Mouse (Mus musculus) cerebellum, adult 11-12 months (tissue): ENCODE measurements around the gene F12.
"Not testable (repeated sequence)": the region's sequence is repeated elsewhere in the genome, so short reads cannot be mapped to it uniquely, and the experiment has no call there.

Experiments
- DNase-seq: peaks from one replicate; pipeline ENCODE4 v3.0.0; 2022

Gene F12

GRCm38 (mm10) chr13:55449679-55450441, 23.3 kb upstream of the F12 start:
- DNase-seq = no peak

GRCm38 (mm10) chr13:55449205-55449604, 22.6 kb upstream of the F12 start:
- DNase-seq = no peak

- no peak for DNase-seq
Measured at GRCm38 (mm10) chr13:55448131-55448530, 21.5 kb upstream of the F12 start.

- no peak for DNase-seq
Measured at GRCm38 (mm10) chr13:55447543-55447943, 20.9 kb upstream of the F12 start.

GRCm38 (mm10) chr13:55446483-55447105, 20.0 kb upstream of the F12 start:
- DNase-seq = no peak

GRCm38 (mm10) chr13:55445361-55446091, 18.9 kb upstream of the F12 start:
- DNase-seq = no peak

GRCm38 (mm10) chr13:55444937-55445315, 18.3 kb upstream of the F12 start, which contains the start of gene Grk6:
Grk6 (plus strand) TSS chr13:55445072.
- peak; percentile 100 for DNase-seq

GRCm38 (mm10) chr13:55444286-55444936, 17.8 kb upstream of the F12 start:
- no peak for DNase-seq

- peak; percentile 41 for DNase-seq
Measured at GRCm38 (mm10) chr13:55443799-55444285, 17.2 kb upstream of the F12 start.

GRCm38 (mm10) chr13:55437111-55437629, 10.6 kb upstream of the F12 start:
- not testable (repeated sequence) for DNase-seq

- no peak for DNase-seq
Measured at GRCm38 (mm10) chr13:55431889-55432685, 5.5 kb upstream of the F12 start.

GRCm38 (mm10) chr13:55430566-55430965, 4.0 kb upstream of the F12 start:
- no peak for DNase-seq

GRCm38 (mm10) chr13:55429226-55429888, 2.8 kb upstream of the F12 start:
- DNase-seq = no peak

- no peak for DNase-seq
Measured at GRCm38 (mm10) chr13:55420933-55421800, 5.4 kb downstream of the F12 start.

- DNase-seq = no peak
Measured at GRCm38 (mm10) chr13:55420018-55420932, 6.3 kb downstream of the F12 start.

- DNase-seq = no peak
Measured at GRCm38 (mm10) chr13:55419142-55419541, 7.5 kb downstream of the F12 start.

GRCm38 (mm10) chr13:55418004-55418403, 8.6 kb downstream of the F12 start:
- DNase-seq = peak; percentile 74

GRCm38 (mm10) chr13:55414743-55415380, 11.7 kb downstream of the F12 start, which contains the start of gene Pfn3:
Pfn3 (minus strand) TSS chr13:55415232.
- DNase-seq = no peak

- no peak for DNase-seq
Measured at GRCm38 (mm10) chr13:55413333-55413732, 13.3 kb downstream of the F12 start.
